Mouse (Mus musculus) heart, postnatal 10 days (tissue): Measurements from ENCODE around the gene Cyp4f16. TPM values are rescaled to one million over a fixed set of nuclear protein-coding genes. Genes with fewer than 3 reads are reported as not detected.
"Not testable (repeated sequence)": the region's sequence is repeated elsewhere in the genome, so short reads cannot be mapped to it uniquely, and the experiment has no call there.

Source experiments
- DNase-seq, 2 experiments: peaks; one replicate each; pipeline ENCODE4 v3.0.0; 2021
- intact Hi-C: fragments of 180-260 bp; cut with DNase I; formaldehyde crosslinking; loops from one replicate; pipeline ENCODE4 v1.15.1; 2025
- total RNA-seq, 2 experiments: library from RNA; stranded (reverse); gene quantifications; 2 replicates each; pipeline ENCODE4 v1.2.3; 2021

Gene Cyp4f16
- total RNA-seq, result 10 to 100 TPM in 1 of 2 experiments, 1 to 10 TPM in 1; 8.3 to 12.2 TPM

- intact Hi-C loops, result not testable (repeated sequence)
- peak; percentile 96 to 98 for DNase-seq
These were observed at the start of gene Cyp4f16 for GRCm38 (mm10) chr17:32536051-32536866. Gene Cyp4f16 (plus strand): TSS chr17:32536558.

DNA sequence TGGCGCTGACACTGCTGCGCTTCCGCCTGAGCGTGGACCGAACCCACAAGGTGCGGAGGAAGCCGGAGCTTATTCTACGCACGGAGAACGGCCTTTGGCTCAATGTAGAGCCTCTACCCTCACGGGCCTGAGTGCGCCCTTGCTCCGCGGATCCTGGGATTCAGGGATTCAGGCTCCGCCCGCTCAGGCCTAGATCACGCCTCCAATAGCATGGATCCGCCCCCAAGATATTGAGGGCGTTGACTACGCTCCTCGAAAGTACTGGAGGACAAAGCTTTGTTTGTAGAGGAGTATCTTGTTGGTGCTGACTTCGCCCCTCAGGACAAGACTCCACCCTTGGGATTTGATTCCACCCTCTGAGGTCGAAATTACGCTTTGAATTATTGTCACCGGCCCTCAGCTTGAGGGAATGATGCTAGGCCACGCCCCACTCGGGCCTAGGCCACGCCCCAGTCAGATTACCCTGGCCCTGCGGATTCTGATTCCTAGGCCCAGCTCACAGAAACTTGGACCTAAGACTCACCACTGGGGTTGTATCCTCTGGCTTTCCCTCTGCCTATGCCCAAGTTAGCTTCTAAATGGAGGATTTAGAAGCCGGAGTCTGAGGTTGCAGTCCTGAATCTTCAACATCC lies 43.9 kb upstream of the Cyp4f16 start:
- peak; percentile 16 to 38 for DNase-seq
- intact Hi-C loops, result loop anchor here (5.0 to 10.0 kb wide), 4 partner anchors 105 to 418 kb away; partner anchors contain the start of gene Wiz

DNA sequence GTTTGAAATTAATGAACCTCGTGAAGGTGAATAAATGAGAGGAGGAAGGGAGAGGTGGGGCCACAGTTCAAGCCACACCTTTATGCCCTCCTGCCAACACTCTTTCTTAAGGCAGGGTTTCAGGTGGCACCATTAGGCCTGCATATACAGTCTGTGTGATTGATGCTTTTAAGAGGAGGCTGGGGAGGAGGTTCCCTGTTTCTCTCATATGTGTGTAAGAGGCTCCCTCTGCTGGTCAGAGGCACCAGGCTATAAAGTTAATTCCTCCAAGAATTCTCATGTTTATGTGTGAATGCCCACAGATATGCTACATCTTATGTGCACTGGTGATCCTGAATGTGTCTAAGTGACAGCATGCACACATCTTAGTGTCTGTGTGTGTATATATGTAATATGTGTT lies 41.8 kb upstream of the Cyp4f16 start:
- intact Hi-C loops, result loop anchor here (1.0 to 10.0 kb wide), 5 partner anchors 107 to 420 kb away; partner anchors contain the start of gene Wiz
- peak; percentile 74 to 82 for DNase-seq

GRCm38 (mm10) chr17:32500511-32500910 lies 35.8 kb upstream of the Cyp4f16 start:
- intact Hi-C loops, DNase-seq: not testable (repeated sequence)

DNA sequence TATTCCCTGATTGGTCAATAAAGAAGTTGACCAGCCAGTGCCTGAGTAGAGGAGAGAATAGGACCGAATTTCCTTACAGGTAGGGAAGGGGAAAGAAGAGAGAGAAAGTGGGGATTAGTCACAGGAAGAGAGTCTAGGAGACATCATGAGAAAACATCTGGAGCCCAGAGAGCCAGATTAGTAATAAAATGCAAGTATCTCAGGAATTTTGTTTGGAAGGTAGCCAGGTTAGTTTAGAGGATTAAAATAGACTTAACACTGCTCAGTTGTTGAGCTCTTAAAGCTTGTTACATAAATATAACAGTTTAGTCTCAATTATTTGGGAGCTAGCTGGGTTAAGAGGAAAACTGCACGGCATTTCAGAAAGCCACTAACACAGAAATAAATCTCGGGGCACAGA lies 35.3 kb upstream of the Cyp4f16 start:
- intact Hi-C loops, result no loop called here
- DNase-seq, result no peak

DNA sequence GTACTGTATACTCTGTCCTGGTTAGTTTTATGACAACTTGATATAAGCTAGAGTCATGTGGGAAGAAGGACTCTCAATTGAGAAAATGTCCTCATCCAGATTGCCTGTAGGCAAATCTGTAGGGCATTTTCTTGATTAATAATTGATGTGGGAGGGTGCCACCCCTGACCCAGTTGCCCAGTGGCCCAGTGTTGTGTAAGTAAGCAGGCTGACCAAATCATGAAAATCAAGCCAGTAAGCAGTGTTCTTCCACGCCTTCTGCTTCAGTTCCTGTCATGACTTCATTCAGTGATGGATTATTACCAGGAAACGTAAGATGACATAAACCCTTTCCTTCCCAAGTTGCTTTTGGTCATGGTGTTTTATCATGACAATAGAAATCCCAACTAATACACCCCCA lies 33.2 kb upstream of the Cyp4f16 start:
- intact Hi-C loops, result no loop called here
- no peak for DNase-seq

GRCm38 (mm10) chr17:32505851-32506728 lies 30.3 kb upstream of the Cyp4f16 start, which contains the start of gene Cyp4f17:
Gene Cyp4f17 (plus strand): TSS chr17:32506050.
- DNase-seq, result peak; percentile 53 to 61
- intact Hi-C loops, result no loop called here

DNA sequence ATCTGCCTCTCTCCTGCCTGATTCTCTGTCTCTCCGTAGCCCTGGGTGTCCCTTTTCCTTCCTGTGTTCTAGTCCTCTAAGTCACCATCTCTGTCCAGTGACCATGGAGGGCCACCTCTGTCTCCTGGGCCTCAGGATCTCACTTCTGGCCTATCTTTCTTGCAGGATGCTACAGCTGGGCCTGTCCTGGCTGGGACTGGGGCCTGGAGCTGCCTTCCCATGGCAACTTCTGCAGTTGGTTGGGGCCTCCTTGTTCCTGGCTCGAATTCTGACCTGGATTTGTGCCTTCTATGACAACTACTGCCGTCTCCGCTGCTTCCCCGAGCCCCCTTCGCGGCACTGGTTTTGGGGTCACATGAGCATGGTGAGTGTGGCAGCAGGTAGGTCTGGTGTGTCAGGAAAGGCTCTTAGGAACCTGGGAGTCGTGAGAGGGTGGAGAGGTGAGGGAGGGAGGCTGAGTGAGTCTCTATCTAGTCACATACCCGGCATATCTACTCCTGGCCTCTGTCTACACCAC lies 29.6 kb upstream of the Cyp4f16 start:
- intact Hi-C loops, result no loop called here
- peak in 1 of 2 experiments; percentile 36 for DNase-seq

DNA sequence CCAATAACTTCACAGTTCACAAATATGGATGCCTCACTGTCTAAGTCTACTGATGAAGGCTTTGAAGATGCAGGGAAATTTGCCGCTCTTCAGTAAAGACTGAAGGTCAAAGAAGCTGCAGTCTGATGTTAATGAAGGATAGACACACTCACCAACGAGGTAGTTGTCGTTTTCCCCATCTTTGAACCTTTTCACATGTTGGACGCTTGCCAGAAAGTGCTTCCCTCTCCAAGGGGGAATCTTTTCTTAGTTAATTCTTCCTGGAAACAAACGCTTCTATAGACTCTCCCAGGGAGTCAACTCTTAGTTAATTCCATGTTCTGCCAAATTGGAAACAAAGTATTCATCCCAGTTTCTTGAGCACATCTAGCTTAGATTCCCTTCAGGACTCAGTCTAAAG lies 20.2 kb upstream of the Cyp4f16 start:
- no peak for DNase-seq
- intact Hi-C loops, result no loop called here

DNA sequence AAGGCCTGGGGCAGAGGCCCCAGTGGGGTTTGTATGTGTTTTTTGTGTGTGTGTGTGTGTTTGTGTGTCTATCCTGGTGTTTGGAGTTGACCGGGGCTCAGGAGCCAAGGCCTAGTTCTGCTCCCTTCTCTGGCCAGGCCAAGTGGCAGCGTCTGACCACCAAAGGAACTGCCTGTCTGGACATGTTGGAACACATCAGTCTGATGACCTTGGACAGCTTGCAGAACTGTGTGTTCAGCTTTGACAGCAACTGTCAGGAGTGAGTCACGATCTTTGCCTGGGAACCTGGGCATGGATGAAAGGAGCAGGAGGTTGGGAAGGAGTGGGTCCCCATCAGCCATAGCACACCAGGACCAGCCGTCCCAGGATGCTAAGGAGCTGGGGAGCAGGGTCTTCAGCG lies 14.4 kb upstream of the Cyp4f16 start:
- intact Hi-C loops, result no loop called here
- DNase-seq, result no peak

GRCm38 (mm10) chr17:32522386-32522785 lies 14.0 kb upstream of the Cyp4f16 start:
- intact Hi-C loops, result no loop called here
- DNase-seq, result no peak

DNA sequence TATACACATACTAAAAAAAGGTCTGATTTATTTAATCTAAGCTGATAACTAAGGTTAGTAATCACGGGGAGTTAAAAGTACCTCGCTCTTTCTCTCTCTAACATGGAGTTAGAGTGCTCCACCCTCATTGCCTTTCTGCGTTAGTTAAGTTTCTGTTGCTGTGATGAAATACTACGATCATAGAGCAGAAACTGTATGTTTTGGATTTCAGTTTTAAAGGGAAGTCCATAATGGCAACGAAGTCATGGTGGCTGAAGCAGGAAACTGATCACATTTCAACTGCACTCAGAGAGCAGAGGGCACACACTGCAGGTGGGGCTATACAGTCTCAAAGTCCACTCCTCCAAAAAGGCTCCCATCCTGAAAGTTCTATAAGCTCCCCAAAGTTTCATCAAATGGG lies 13.5 kb upstream of the Cyp4f16 start:
- intact Hi-C loops, result no loop called here
- no peak for DNase-seq

DNA sequence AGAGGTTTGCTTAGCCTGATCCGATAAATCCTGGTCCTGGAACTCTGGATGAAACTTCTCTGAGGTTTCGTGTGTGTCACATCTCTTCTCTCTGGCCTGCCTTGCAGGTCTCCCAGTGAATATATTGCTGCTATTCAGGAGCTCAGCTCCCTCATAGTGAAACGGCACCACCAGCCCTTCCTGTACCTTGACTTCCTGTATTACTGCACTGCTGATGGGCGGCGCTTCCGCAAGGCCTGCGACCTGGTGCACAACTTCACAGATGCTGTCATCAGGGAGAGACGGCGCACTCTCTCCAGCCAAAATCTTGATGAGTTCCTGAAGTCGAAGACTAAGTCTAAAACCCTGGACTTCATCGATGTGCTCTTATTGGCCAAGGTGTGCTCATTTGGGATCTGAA lies 12.5 kb upstream of the Cyp4f16 start:
- intact Hi-C loops, result no loop called here
- DNase-seq, result no peak

DNA sequence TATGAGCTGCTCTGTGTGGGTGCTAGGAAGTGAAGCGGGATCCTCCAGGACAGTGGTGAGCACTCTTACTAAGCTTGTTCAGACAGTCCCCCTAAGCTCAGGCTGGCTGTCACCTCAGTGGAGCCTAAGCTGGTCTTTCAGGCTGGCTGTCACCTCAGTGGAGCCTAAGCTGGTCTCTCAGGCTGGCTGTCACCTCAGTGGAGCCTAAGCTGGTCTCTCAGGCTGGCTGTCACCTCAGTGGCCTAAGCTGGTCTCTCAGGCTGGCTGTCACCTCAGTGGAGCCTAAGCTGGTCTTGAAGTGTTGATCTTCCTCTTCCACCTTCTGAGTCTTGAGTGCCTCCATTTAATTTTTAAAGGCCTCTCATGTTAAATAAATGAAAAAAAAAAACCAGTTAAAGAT lies 10.0 kb upstream of the Cyp4f16 start:
- intact Hi-C loops, result loop anchor here (5.0 kb wide), 1 partner anchor 111 kb away; no protein-coding TSS in a partner anchor
- DNase-seq, result not testable (repeated sequence)

DNA sequence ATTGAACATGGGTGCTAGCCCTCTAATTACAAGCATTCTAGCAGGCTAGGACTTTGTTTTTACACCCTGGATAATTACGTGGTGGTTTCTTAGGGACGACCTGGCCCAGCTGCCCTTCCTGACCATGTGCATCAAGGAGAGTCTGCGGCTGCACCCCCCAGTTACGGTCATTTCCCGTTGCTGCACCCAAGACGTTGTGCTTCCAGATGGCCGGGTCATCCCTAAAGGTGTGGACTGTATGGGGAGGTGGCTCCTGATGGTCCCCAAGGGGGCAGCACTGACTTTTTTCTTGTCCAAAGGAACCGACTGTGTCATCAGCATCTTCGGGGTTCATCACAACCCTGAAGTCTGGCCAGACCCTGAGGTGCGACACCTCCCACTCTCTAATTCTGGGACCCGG lies 8.6 kb upstream of the Cyp4f16 start:
- no peak for DNase-seq
- intact Hi-C loops, result loop anchor here (1.0 to 5.0 kb wide), 2 partner anchors 110 to 155 kb away; no protein-coding TSS in a partner anchor

DNA sequence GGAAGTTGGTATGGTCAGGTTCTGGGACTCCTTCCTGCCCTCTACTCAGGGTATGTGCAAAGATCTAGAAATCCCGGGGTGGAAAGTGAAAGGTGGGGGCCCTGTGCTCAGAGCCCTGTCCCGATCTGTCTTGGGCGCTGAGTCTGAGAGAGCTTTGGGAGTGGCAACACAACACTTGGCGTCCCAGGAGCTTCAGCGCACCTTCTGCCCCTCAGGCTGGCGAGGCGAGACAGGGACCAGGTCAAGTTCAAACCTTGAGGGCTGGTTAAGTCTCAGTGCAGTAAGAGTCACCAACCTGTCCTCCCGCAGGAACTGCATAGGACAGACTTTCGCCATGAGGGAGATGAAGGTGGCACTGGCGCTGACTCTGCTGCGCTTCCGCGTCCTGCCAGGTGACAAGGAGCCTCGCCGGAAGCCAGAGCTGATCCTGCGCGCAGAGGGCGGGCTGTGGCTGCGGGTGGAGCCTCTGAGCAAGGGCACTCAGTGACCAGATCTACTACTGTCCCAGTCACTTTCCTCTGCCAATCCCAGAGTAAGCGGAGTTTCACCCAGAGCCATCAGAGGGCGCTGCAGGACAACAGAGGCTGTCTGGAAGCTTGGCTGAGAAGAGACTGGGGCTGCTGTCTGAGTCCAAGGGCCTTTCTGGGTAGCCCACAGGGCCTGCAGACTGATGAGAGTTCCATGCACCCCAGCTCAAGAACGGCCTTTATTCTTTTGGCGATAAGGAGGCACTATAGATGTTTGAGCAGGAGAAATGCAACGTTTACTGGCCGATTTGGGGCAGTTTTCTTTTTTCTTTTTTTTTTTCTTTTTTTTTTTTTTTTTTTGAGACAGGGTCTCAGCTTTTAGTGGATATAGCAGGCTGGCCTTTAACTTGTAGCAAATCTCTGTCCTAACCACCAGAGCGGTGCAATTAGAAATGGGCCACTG lies 7.7 kb upstream of the Cyp4f16 start:
- intact Hi-C loops, result loop anchor here (1.0 to 5.0 kb wide), 2 partner anchors 109 to 154 kb away; no protein-coding TSS in a partner anchor
- DNase-seq, result peak; percentile 94 to 96

DNA sequence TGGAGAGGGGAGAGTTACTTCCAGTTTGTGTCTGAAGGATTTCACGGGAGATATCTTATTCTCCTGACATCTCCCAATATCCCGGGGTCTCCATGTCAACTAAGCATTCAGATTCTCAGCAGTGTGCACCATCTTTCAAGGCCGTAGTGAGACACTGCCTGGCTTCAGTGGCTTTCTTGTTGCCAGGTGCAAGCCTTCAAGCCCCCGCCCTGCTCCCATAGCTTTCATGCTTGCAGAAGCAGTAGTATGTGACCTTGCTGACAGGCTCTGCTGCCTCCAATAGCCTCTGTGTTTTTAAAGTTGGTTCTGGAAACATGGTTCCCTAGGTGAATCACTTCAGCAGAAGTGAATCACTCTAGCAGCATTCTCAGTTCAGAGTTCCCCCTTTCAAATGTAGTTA lies 4.0 kb upstream of the Cyp4f16 start:
- intact Hi-C loops, DNase-seq: not testable (repeated sequence)

DNA sequence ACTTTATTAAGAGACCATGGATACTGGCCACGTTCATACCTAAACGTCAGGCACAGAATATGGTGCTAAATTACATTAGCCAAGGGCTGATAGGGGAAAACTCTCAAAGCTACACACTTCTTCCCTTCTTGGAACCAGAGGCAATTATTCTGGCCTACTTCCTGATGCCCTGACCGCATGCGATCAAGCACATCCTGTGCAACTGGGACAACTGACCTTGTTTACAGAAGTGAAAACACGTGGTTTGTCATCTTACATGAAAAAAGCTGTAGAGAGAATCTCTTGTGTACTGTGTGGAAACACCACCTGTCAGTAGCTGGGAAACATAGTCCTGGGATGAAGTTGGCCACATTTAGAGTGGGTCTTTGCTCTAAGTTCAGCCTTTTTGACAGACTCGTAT lies 2.3 kb upstream of the Cyp4f16 start:
- intact Hi-C loops, result no loop called here
- no peak for DNase-seq

- intact Hi-C loops, result no loop called here
- peak in 1 of 2 experiments; percentile 40 for DNase-seq
These were observed 501 bp downstream of the Cyp4f16 start for GRCm38 (mm10) chr17:32536867-32537250.
